Mouse (Mus musculus): ENCODE measurements around the gene Os9.
"Not testable (repeated sequence)": the region's sequence is repeated elsewhere in the genome, so short reads cannot be mapped to it uniquely, and the experiment has no call there.

Gene Os9

GRCm38 (mm10) chr10:127121066-127121477 is at the start of gene Os9:
TSS of gene Os9 (minus strand) at chr10:127121131.
- DNase-seq (ENCODE audit: low spot score) = peak; percentile 91

- no peak for DNase-seq (ENCODE audit: low spot score)
Observed at GRCm38 (mm10) chr10:127170002-127170401, 49.1 kb upstream of the Os9 start.

- DNase-seq (ENCODE audit: low spot score) = no peak
Observed at GRCm38 (mm10) chr10:127167614-127168192, 46.8 kb upstream of the Os9 start.

GRCm38 (mm10) chr10:127166771-127167613 is 46.1 kb upstream of the Os9 start:
- DNase-seq (ENCODE audit: low spot score) = no peak

GRCm38 (mm10) chr10:127166404-127166715 is 45.4 kb upstream of the Os9 start:
- no peak for DNase-seq (ENCODE audit: low spot score)

- DNase-seq (ENCODE audit: low spot score) = no peak
Observed at GRCm38 (mm10) chr10:127165654-127166403, 44.9 kb upstream of the Os9 start.

GRCm38 (mm10) chr10:127165354-127165653 is 44.4 kb upstream of the Os9 start:
- no peak for DNase-seq (ENCODE audit: low spot score)

- DNase-seq (ENCODE audit: low spot score) = peak; percentile 57
Observed at GRCm38 (mm10) chr10:127164631-127165353, 43.9 kb upstream of the Os9 start, which contains the start of gene B4galnt1. TSS of gene B4galnt1 (plus strand) at chr10:127165225.

- no peak for DNase-seq (ENCODE audit: low spot score)
Observed at GRCm38 (mm10) chr10:127164190-127164589, 43.3 kb upstream of the Os9 start.

- DNase-seq (ENCODE audit: low spot score) = not testable (repeated sequence)
Observed at GRCm38 (mm10) chr10:127162771-127163261, 41.9 kb upstream of the Os9 start.

- DNase-seq (ENCODE audit: low spot score) = no peak
Observed at GRCm38 (mm10) chr10:127160728-127161127, 39.8 kb upstream of the Os9 start.

GRCm38 (mm10) chr10:127160081-127160480 is 39.1 kb upstream of the Os9 start:
- no peak for DNase-seq (ENCODE audit: low spot score)

- no peak for DNase-seq (ENCODE audit: low spot score)
Observed at GRCm38 (mm10) chr10:127158471-127158870, 37.5 kb upstream of the Os9 start.

- DNase-seq (ENCODE audit: low spot score) = no peak
Observed at GRCm38 (mm10) chr10:127156511-127156910, 35.6 kb upstream of the Os9 start.

- DNase-seq (ENCODE audit: low spot score) = no peak
Observed at GRCm38 (mm10) chr10:127156089-127156488, 35.2 kb upstream of the Os9 start.

- no peak for DNase-seq (ENCODE audit: low spot score)
Observed at GRCm38 (mm10) chr10:127154652-127155051, 33.7 kb upstream of the Os9 start.

- no peak for DNase-seq (ENCODE audit: low spot score)
Observed at GRCm38 (mm10) chr10:127154241-127154640, 33.3 kb upstream of the Os9 start.

GRCm38 (mm10) chr10:127153323-127153722 is 32.4 kb upstream of the Os9 start:
- DNase-seq (ENCODE audit: low spot score) = no peak

- not testable (repeated sequence) for DNase-seq (ENCODE audit: low spot score)
Observed at GRCm38 (mm10) chr10:127152556-127152955, 31.6 kb upstream of the Os9 start.

GRCm38 (mm10) chr10:127151233-127151632 is 30.3 kb upstream of the Os9 start:
- not testable (repeated sequence) for DNase-seq (ENCODE audit: low spot score)

GRCm38 (mm10) chr10:127150471-127150872 is 29.5 kb upstream of the Os9 start:
- no peak for DNase-seq (ENCODE audit: low spot score)

GRCm38 (mm10) chr10:127147135-127147534 is 26.2 kb upstream of the Os9 start:
- no peak for DNase-seq (ENCODE audit: low spot score)
